Mouse (Mus musculus) lung, adult 10 weeks (tissue): ENCODE results near the gene Uchl3. TPM values are rescaled to one million over a fixed set of nuclear protein-coding genes. Genes with fewer than 3 reads are reported as not detected.

Experiments
- polyA plus RNA-seq: library from polyadenylated mRNA; stranded (reverse); fragments of 350-450 nt; fragmentation: Illumina TruSeq; extraction: RNeasy Lipid Tissue Mini Kit (QIAGEN cat#74804); gene quantifications from one replicate; pipeline ENCODE4 v1.2.3, GENCODE M21; 2014; ENCODE audit warnings: low read depth, low replicate concordance; ENCODE audit not compliant: insufficient read depth

Gene Uchl3
- 28.3 TPM for polyA plus RNA-seq

DNA sequence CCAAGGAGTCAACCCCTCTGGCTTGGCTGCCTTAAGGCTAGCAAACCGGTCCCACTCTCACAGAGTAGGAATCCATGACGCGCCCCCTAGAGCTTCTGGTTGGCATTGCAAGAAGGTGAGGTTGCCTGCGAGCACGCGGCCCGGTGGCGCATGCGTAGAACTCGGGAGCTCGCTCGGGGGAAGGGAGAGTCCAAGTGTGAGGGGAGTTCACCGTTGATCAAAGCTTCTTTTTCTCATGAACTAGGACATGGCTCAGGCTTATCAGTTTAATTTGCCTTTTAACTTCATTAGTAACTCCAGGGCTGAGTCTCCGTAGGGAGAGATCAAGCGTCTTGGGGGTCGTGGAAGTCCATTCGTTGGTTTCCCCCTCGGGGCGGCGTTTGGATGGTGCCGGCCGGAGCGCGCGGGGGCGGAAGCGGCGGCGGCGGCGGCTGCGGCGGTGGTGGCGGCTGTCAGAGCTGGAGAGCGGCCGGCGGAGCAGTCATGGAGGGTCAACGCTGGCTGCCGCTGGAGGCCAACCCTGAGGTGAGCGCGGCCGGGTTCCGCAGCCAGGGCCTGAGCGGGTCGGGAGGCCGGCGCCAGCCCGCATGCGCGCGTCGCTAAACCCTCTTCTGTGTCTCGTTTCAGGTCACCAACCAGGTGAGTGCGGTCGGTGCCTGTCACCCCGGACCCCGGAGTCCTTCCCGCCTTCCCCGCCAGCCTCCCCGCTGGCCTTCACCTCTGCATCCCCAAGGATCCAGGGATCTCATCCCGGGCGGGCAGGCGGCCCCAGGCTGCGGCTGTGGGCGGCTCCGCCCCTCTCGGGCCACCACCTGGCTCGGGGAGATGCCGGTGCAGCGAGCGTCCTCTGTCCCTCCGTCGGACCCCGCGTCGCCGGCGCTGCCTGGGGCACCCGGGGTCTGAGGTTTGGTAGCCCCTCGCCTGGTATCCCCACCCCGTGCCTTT lies at the start of gene Uchl3:
TSS of gene Uchl3 (plus strand) at position 387 of the 945 bp plus-strand sequence.

GRCm38 (mm10) chr14:101608519-101609368 lies 45.0 kb upstream of the Uchl3 start, which contains the start of gene Tbc1d4:
TSS of gene Tbc1d4 (minus strand) at chr14:101609191.

DNA sequence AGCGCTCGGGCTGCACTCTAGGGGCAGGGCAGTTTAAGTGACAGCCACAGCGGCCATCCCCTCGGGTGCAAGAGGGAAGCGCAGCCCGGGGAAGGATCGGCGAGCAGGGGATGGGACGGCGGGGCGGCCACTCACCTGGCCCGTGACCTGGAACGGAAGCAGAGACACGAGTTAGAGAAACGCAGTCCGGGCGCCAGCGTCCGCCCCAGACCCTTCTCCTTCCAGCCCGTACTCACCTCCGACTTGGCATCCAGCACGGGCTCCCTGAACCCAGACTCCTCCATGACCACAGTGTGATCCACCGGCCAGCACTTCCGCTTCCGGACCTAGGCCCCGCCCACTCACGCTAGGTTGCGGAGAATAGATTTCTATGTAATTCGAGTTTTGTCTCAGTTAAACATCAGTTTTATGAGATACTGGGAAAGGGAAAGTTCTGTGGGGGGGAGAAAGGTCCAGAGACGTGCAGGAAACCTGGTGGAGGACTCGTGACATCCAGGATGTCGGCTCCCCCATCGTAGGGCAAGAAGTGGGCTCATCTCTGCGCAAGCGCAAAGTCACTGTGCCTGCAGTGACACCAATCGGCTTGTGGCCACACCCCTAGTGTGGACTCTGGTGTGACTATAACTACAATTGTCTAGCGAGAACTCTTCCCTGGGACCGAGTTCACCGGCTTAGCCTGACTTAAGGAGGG lies 13.5 kb upstream of the Uchl3 start, which contains the start of gene Commd6:
TSS of gene Commd6 (minus strand) at position 534 of the 691 bp plus-strand sequence.

GRCm38 (mm10) chr14:101729237-101729971 lies 75.6 kb downstream of the Uchl3 start, which contains the start of the genes Gm9922 and Lmo7:
TSS of gene Gm9922 (minus strand) at chr14:101729814.
TSS of gene Lmo7 (plus strand) at chr14:101729957.

Other genes with a start within 250 kb of the Uchl3 start
- gene Tbc1d4, start 44.8 kb upstream of the Uchl3 start, polyA plus RNA-seq = 7.5 TPM
- 64.2 TPM for gene Commd6, start 13.3 kb upstream of the Uchl3 start, polyA plus RNA-seq
- gene Gm9922, start 75.8 kb downstream of the Uchl3 start, polyA plus RNA-seq = 1.4 TPM
- gene Lmo7, start 76.0 kb downstream of the Uchl3 start, polyA plus RNA-seq = 78.6 TPM